Mouse (Mus musculus) kidney, adult 2 months (tissue): ENCODE data around the gene Acap1. TPM values are rescaled to one million over a fixed set of nuclear protein-coding genes. Genes with fewer than 3 reads are reported as not detected.
A peak's percentile ranks its signal among the peaks of the same experiment; 100 is the strongest.

Experiments used
- DNase-seq: peaks from one replicate; pipeline ENCODE4 v3.0.0; 2021
- H3K27ac ChIP-seq: fragments of 200-500 bp; 2 replicates; pipeline ENCODE4 v1.5.1; 2012; ENCODE audit warnings: low read depth, low read length, control low read depth, inconsistent platforms; ENCODE audit not compliant: insufficient read depth
- H3K27me3 ChIP-seq: fragments of 200-500 bp; replicated peaks from 2 replicates; pipeline ENCODE4 v1.6.1; 2012; ENCODE audit warnings: mild to moderate bottlenecking, moderate library complexity, low read length, inconsistent platforms; ENCODE audit not compliant: control insufficient read depth, insufficient read depth
- H3K36me3 ChIP-seq: fragments of 200-500 bp; 2 replicates; pipeline ENCODE4 v1.6.1; 2012; ENCODE audit warnings: mild to moderate bottlenecking, moderate library complexity, low read length, inconsistent platforms; ENCODE audit not compliant: control insufficient read depth, insufficient read depth
- H3K4me1 ChIP-seq: fragments of 200-500 bp; 2 replicates; pipeline ENCODE4 v1.6.1; 2011; ENCODE audit warnings: low read length; ENCODE audit not compliant: control insufficient read depth, insufficient read depth
- H3K4me3 ChIP-seq: fragments of 200-500 bp; 2 replicates; pipeline ENCODE4 v1.5.1; 2011; ENCODE audit warnings: mild to moderate bottlenecking, low read depth, low read length, control low read depth; ENCODE audit not compliant: insufficient read depth
- CTCF ChIP-seq: fragments of 200-500 bp; conservative IDR thresholded peaks from 2 replicates; pipeline ENCODE4 v1.5.1; 2011; ENCODE audit warnings: low read depth, mild to moderate bottlenecking, control low read depth, low read length, moderate library complexity, mixed read lengths; ENCODE audit not compliant: insufficient read depth, insufficient read length
- POLR2A ChIP-seq: fragments of 200-500 bp; IDR thresholded peaks from one replicate; pipeline ENCODE4 v1.6.1; 2011; ENCODE audit warnings: low read depth, low read length, control low read depth
- WGBS: fragments of 180-500 bp; shearing (Covaris S2); methylation state at CpG from one replicate; pipeline ENCODE4 v1.1.7; 2018; 5-methylcytosine and 5-hydroxymethylcytosine counted together
- polyA plus RNA-seq: library from polyadenylated mRNA; depleted of rRNA; stranded (reverse); fragments of >200 nt; gene quantifications from 2 replicates; pipeline ENCODE4 v1.2.3, GENCODE M21; 2012

Acap1 gene
- polyA plus RNA-seq, 1 experiment, result 6.1 TPM

- Histone ChIP-seq H3K27ac (no peak overlapping the region), H3K4me1 (no peaks in the 10 kb centered on the region; the same call in 1 of the 2 replicates), H3K4me3 (no peak overlapping the region), H3K27me3 (no peaks in the 10 kb centered on the region), H3K36me3 (no peaks in the 10 kb centered on the region)
- 72% methylated on average over 10 of the region's 10 CpGs for WGBS
- TF ChIP-seq POLR2A (no peak), CTCF (no peak)
- no peak for DNase-seq
These were observed 40.7 kb downstream of the Acap1 start for GRCm38 (mm10) chr11:69854680-69855079.

- 54% methylated on average over 7 of the region's 7 CpGs for WGBS
- TF ChIP-seq POLR2A (no peak), CTCF (no peak)
- Histone ChIP-seq H3K27me3 (no peaks in the 10 kb centered on the region), H3K4me1 (no peaks in the 10 kb centered on the region; the same call in 1 of the 2 replicates), H3K27ac (no peak overlapping the region), H3K36me3 (no peaks in the 10 kb centered on the region), H3K4me3 (no peak overlapping the region)
- DNase-seq, result peak; percentile 49
These were observed 41.3 kb downstream of the Acap1 start for GRCm38 (mm10) chr11:69853994-69854393.

GRCm38 (mm10) chr11:69850754-69851153, 44.6 kb downstream of the Acap1 start:
- Histone ChIP-seq H3K4me3 (no peak overlapping the region), H3K36me3 (no peaks in the 10 kb centered on the region), H3K27me3 (no peaks in the 10 kb centered on the region), H3K4me1 (peaks cover 3% of the 10 kb centered on the region; the same call in 1 of the 2 replicates), H3K27ac (no peak overlapping the region)
- DNase-seq, result no peak
- WGBS, result 77% methylated on average over 8 of the region's 8 CpGs
- TF ChIP-seq CTCF, result no peak
- no peak for TF ChIP-seq POLR2A

GRCm38 (mm10) chr11:69849884-69850283, 45.5 kb downstream of the Acap1 start:
- no peak overlapping the region for H3K4me3 ChIP-seq
- no peaks in the 10 kb centered on the region for H3K27me3 ChIP-seq
- 90% methylated on average over 15 of the region's 15 CpGs for WGBS
- H3K27ac ChIP-seq, result no peak overlapping the region
- TF ChIP-seq POLR2A (no peak), CTCF (no peak)
- peaks cover 8% of the 10 kb centered on the region; the same call in 1 of the 2 replicates for H3K4me1 ChIP-seq
- no peaks in the 10 kb centered on the region for H3K36me3 ChIP-seq
- DNase-seq, result no peak

GRCm38 (mm10) chr11:69849128-69849527, 46.2 kb downstream of the Acap1 start:
- Histone ChIP-seq H3K27me3 (no peaks in the 10 kb centered on the region), H3K27ac (no peak overlapping the region), H3K4me3 (no peak overlapping the region), H3K4me1 (peaks cover 8% of the 10 kb centered on the region; the same call in 1 of the 2 replicates), H3K36me3 (no peaks in the 10 kb centered on the region)
- no peak for TF ChIP-seq POLR2A
- no peak for TF ChIP-seq CTCF
- peak; percentile 23 for DNase-seq
- 78% methylated on average over 9 of the region's 9 CpGs for WGBS

GRCm38 (mm10) chr11:69848021-69848420, 47.3 kb downstream of the Acap1 start:
- Histone ChIP-seq H3K4me1 (peaks cover 8% of the 10 kb centered on the region; the same call in 1 of the 2 replicates), H3K27me3 (no peaks in the 10 kb centered on the region), H3K36me3 (no peaks in the 10 kb centered on the region), H3K4me3 (no peak overlapping the region), H3K27ac (no peak overlapping the region)
- WGBS, result 98% methylated on average over 6 of the region's 6 CpGs
- TF ChIP-seq CTCF, result no peak
- no peak for TF ChIP-seq POLR2A
- no peak for DNase-seq

- TF ChIP-seq POLR2A (no peak), CTCF (no peak)
- peak; percentile 32 for DNase-seq
- H3K27ac ChIP-seq, result peak overlapping the region; percentile 37
These were observed 48.3 kb downstream of the Acap1 start for GRCm38 (mm10) chr11:69846738-69847688.

More at GRCm38 (mm10) chr11:69846738-69847688, 48.3 kb downstream of the Acap1 start:
- peaks cover 8% of the 10 kb centered on the region; the same call in 1 of the 2 replicates for H3K4me1 ChIP-seq
- 12% methylated on average over 37 of the region's 37 CpGs for WGBS
- no peaks in the 10 kb centered on the region for H3K36me3 ChIP-seq
- peak overlapping the region; percentile 65 for H3K4me3 ChIP-seq
- H3K27me3 ChIP-seq, result no peaks in the 10 kb centered on the region
